Mouse (Mus musculus) bone marrow macrophage, adult 2 months (primary cell): ENCODE data around the gene Cdc42ep5. TPM values are rescaled to one million over a fixed set of nuclear protein-coding genes. Genes with fewer than 3 reads are reported as not detected.
"Not testable (repeated sequence)": the region's sequence is repeated elsewhere in the genome, so short reads cannot be mapped to it uniquely, and the experiment has no call there.

ENCODE experiments used
- H3K27ac ChIP-seq: 2 replicates; pipeline ENCODE4 v1.5.1; 2012; ENCODE audit warnings: low read depth, low read length; ENCODE audit not compliant: insufficient read depth
- H3K4me1 ChIP-seq: 2 replicates; pipeline ENCODE4 v1.6.1; 2012; ENCODE audit warnings: low read length; ENCODE audit not compliant: control insufficient read depth, insufficient read depth
- H3K4me3 ChIP-seq: 2 replicates; pipeline ENCODE4 v1.5.1; 2012; ENCODE audit warnings: mild to moderate bottlenecking, low read length, moderate library complexity; ENCODE audit not compliant: insufficient read depth
- CTCF ChIP-seq: IDR thresholded peaks from 2 replicates; pipeline ENCODE4 v1.5.1; 2012; ENCODE audit warnings: low read depth, mild to moderate bottlenecking, low read length, moderate library complexity
- POLR2A ChIP-seq: IDR thresholded peaks from 2 replicates; pipeline ENCODE4 v1.6.1; 2012; ENCODE audit warnings: mild to moderate bottlenecking, low read depth, low read length, borderline replicate concordance
- polyA plus RNA-seq: library from polyadenylated mRNA; stranded (reverse); fragments of >200 nt; gene quantifications from 2 replicates; pipeline ENCODE4 v1.2.4, GENCODE M21; 2012; ENCODE audit not compliant: missing spikeins, insufficient read depth, insufficient read length

Cdc42ep5 gene
- not detected in 2 replicates for polyA plus RNA-seq

DNA sequence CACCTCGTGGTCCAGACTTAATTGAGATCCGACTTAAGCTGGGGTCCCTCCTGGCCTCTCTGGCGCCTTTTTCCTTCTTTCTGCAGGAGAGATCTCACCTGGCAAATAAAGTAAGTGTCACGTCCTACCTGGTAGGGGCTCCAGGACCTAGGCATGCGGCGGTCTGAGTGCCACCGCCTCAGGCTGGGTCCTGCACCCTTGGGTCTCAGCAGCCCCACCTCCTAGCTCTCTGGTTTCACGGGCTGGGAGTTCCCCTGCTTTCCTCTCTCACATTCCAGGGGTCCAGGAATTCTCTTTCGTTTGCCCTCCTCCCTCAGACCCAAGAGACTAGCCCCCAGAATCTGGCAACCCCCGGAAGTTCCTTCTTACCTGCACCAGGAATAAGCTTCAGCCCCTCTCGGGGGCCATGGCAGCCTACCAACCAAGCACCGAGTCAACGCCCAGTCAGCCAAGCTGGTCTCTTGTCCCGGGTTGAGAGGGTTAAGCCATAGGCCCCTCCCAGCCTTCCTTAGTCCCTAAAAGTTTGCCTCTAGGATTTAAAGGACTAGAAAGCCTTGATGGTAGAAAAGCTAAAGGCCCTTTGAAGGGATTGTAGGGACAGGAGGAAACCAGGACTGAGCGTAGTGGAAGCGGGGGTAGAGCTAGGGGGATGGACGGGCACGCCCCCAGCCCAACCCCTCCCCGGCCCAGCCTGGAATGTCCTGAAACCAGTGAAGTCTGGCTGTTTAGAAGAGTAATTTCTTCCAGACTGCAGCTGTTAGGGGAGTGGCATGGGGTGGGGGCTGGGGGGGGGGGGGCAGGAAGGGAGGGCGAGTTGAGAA lies at the start of gene Cdc42ep5:
Cdc42ep5 (minus strand) TSS at position 771 of the 821 bp plus-strand sequence.
- Histone ChIP-seq H3K27ac (no peak within 1 kb of the TSS), H3K4me3 (no peak within 1 kb of the TSS)
- TF ChIP-seq CTCF (no peak), POLR2A (no peak)

DNA sequence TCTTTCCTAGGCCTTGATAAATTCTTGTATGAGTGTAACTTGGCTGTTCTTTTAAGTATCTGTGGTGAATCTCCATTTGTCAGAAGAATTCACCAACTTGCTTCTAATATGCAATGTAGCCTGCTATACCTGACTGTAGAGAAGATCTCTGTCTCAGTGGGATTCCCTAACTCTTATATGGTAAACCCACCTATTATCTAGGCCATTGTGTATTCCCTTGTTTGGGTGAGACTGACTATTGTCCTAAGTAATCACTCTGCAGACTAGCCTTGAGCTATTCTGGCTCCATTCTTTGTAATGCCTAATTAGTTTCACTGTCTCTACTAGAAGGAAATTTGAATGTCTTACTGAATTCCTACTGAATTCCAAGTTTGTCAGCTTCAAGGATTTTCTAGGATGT lies 48.8 kb upstream of the Cdc42ep5 start:
- not testable (repeated sequence) for H3K4me3 ChIP-seq, H3K27ac ChIP-seq, H3K4me1 ChIP-seq

More for the DNA sequence above, at the start of gene Cdc42ep5:
- no peaks in the 10 kb centered on the region for H3K4me1 ChIP-seq

- peaks cover 13% of the 10 kb centered on the region for H3K4me1 ChIP-seq
- TF ChIP-seq CTCF (no peak), POLR2A (no peak)
- no peak overlapping the region for H3K4me3 ChIP-seq
- no peak overlapping the region for H3K27ac ChIP-seq
Observed at GRCm38 (mm10) chr7:4208626-4209025, 44.0 kb upstream of the Cdc42ep5 start.

DNA sequence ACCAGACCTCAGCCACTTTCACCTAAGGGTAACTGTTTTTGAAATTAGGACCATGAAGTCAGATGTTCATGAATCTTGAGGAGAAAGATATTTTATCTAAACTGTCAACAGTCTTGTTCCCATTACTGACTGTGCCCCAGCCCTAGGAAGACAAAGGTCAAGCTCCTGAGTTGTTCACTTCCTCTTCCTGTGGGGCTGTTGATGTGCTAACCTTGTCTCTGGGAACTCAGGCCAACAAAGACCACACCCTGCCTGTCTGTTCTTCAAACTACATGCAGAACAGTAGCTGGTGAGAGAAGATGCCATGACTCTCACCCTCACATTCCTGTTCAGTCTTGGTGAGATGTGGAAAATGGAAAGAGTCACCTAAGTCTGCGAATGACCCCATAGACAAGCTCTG lies 42.5 kb upstream of the Cdc42ep5 start:
- peaks cover 15% of the 10 kb centered on the region for H3K4me1 ChIP-seq
- H3K27ac ChIP-seq: no peak overlapping the region
- TF ChIP-seq CTCF: no peak
- TF ChIP-seq POLR2A: no peak
- no peak overlapping the region for H3K4me3 ChIP-seq

GRCm38 (mm10) chr7:4178438-4178837 lies 13.8 kb upstream of the Cdc42ep5 start:
- no peak for TF ChIP-seq CTCF
- no peak for TF ChIP-seq POLR2A
- Histone ChIP-seq H3K27ac (no peak overlapping the region), H3K4me3 (no peak overlapping the region), H3K4me1 (no peaks in the 10 kb centered on the region)

GRCm38 (mm10) chr7:4170193-4170938 lies 5.7 kb upstream of the Cdc42ep5 start:
- H3K27ac ChIP-seq: no peak overlapping the region
- H3K4me1 ChIP-seq: no peaks in the 10 kb centered on the region
- TF ChIP-seq CTCF: no peak
- no peak for TF ChIP-seq POLR2A
- H3K4me3 ChIP-seq: no peak overlapping the region

GRCm38 (mm10) chr7:4167098-4167497 lies 2.4 kb upstream of the Cdc42ep5 start:
- H3K4me3 ChIP-seq: no peak overlapping the region
- no peaks in the 10 kb centered on the region for H3K4me1 ChIP-seq
- no peak overlapping the region for H3K27ac ChIP-seq
- no peak for TF ChIP-seq CTCF
- TF ChIP-seq POLR2A: no peak

DNA sequence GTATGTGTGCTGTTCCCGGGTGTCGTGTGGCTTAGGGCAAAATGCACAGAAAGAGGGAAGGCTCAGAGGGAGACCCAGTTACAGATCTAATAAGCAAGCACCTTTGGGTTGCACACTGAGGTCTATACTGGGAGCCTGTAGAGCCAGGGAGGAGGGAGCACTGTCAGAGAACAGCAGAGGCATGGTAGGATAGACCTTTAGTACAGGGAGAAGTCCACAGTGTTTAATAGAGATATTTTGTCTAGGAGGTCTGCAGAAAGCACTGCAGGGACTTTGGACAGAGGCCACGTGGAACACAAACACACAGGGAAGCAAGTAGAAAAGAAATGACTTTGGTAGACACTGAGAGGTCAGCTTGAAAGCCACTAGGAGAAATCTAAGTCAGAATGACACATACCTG lies 626 bp upstream of the Cdc42ep5 start:
- H3K4me1 ChIP-seq: no peaks in the 10 kb centered on the region
- no peak overlapping the region for H3K4me3 ChIP-seq
- no peak overlapping the region for H3K27ac ChIP-seq
- no peak for TF ChIP-seq POLR2A
- no peak for TF ChIP-seq CTCF

GRCm38 (mm10) chr7:4163571-4164072 lies 1.0 kb downstream of the Cdc42ep5 start:
- Histone ChIP-seq H3K27ac (no peak overlapping the region), H3K4me1 (no peaks in the 10 kb centered on the region), H3K4me3 (no peak overlapping the region)
- TF ChIP-seq POLR2A (no peak), CTCF (no peak)

DNA sequence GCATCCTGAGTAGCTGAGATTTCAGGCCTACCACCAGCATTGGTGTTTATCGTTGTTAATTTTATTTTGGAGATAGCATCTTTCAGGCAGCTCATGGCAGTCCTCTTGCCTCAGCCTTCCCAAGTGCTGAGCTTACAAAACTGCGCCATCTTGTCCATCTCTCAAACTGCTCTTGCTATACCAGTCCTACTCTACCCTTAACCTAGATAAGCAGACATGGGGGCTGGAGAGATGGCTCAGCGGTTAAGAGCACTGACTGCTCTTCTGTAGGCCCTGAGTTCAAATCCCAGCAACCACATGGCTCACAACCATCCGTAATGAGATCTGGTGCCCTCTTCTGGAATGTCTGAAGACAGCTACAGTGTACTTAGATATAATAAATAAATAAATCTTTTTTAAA lies 3.1 kb downstream of the Cdc42ep5 start:
- not testable (repeated sequence) for H3K4me3 ChIP-seq, H3K27ac ChIP-seq, H3K4me1 ChIP-seq
